Mouse (Mus musculus): ENCODE measurements at regions not wholly inside any gene's neighbourhood (a gene's known extent, or its start where the extent isn't known, plus 50 kb on each side); places are given as distances from the start of the nearest gene placed in this dataset.

DNA sequence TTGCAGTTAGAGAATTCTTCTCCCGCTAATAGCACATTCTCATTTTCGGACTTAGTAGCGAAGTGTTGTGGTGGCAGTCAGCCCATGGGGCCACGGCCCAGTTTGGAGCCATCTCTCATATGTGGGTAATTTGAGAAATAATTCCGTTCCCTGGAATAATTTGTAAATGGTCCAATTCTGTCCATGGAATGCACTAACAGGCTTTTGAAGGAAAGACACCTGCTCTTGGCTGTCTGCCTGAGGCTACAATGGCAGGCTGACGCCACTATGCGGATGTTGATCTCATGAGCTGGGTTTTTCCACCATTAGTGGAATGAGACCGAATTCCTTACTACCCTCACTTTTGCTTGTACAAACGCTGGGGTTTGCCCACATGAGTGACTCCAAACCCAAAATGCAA lies 2081.6 kb downstream of the 4930444P10Rik start:
- TF ChIP-seq CTCF (IDR thresholded peaks at IDR 0.05; ENCODE audit: low read depth, low read length) (no peak), EP300 (IDR thresholded peaks at IDR 0.05; ENCODE audit: insufficient read depth, low read depth, low read length) (no peak), POLR2A (IDR thresholded peaks at IDR 0.05; ENCODE audit: insufficient read depth, low read length) (no peak)

All from ES-Bruce4 (cell line).